Mouse (Mus musculus) bone marrow macrophage, adult 2 months (primary cell): ENCODE results near the gene Aldh3b2.

Experiments
- CTCF ChIP-seq: IDR thresholded peaks from 2 replicates; pipeline ENCODE4 v1.5.1; 2012; ENCODE audit warnings: low read depth, mild to moderate bottlenecking, low read length, moderate library complexity
- POLR2A ChIP-seq: IDR thresholded peaks from 2 replicates; pipeline ENCODE4 v1.6.1; 2012; ENCODE audit warnings: mild to moderate bottlenecking, low read depth, low read length, borderline replicate concordance

DNA sequence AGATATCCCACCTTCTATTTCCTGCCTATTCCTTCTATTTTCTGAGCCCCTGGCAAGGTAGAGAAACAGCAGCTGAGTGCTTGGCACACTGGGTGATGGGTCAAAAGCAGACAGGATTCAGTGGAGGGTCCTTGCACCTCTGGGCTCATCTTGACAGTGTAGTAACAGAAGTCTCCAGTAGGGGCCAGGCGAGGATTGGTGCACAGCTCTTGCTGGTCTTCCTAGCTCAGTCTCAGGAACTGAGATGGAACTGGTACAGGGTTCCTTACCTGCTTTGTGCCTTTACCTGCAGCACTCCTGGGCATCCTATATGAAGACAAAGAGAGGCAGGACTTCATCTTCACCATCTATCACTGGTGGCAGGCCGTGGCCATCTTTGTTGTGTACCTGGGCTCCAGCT lies 25.4 kb upstream of the Aldh3b2 start:
- TF ChIP-seq CTCF (peak; percentile 42; the same call in 1 of the 2 replicates), POLR2A (no peak)
